Mouse (Mus musculus) skeletal muscle tissue, adult 2 months (tissue): ENCODE results near the gene Akt2.
"Not testable (repeated sequence)": the region's sequence is repeated elsewhere in the genome, so short reads cannot be mapped to it uniquely, and the experiment has no call there.

Experiments
- DNase-seq: peaks from one replicate; pipeline ENCODE4 v3.0.0-alpha.2; 2012; ENCODE audit warnings: low read depth, low spot score

Gene Akt2

GRCm38 (mm10) chr7:27613751-27614499 is 22.6 kb downstream of the Akt2 start:
- DNase-seq, result no peak

- no peak for DNase-seq
Observed at GRCm38 (mm10) chr7:27621028-27621427, 29.7 kb downstream of the Akt2 start.

- no peak for DNase-seq
Observed at GRCm38 (mm10) chr7:27622234-27622633, 30.9 kb downstream of the Akt2 start.

GRCm38 (mm10) chr7:27624967-27625366 is 33.6 kb downstream of the Akt2 start:
- no peak for DNase-seq

- no peak for DNase-seq
Observed at GRCm38 (mm10) chr7:27627707-27628106, 36.4 kb downstream of the Akt2 start.

- no peak for DNase-seq
Observed at GRCm38 (mm10) chr7:27628190-27628589, 36.8 kb downstream of the Akt2 start.

GRCm38 (mm10) chr7:27628816-27629215 is 37.5 kb downstream of the Akt2 start:
- not testable (repeated sequence) for DNase-seq

GRCm38 (mm10) chr7:27631439-27631838 is 40.1 kb downstream of the Akt2 start:
- DNase-seq, result no peak

- DNase-seq, result no peak
Observed at GRCm38 (mm10) chr7:27633166-27633565, 41.8 kb downstream of the Akt2 start.

- DNase-seq, result no peak
Observed at GRCm38 (mm10) chr7:27634691-27635090, 43.3 kb downstream of the Akt2 start.

GRCm38 (mm10) chr7:27635094-27635493 is 43.7 kb downstream of the Akt2 start:
- DNase-seq, result not testable (repeated sequence)

GRCm38 (mm10) chr7:27644471-27644870 is 53.1 kb downstream of the Akt2 start:
- DNase-seq, result no peak

GRCm38 (mm10) chr7:27646516-27646915 is 55.2 kb downstream of the Akt2 start:
- no peak for DNase-seq

GRCm38 (mm10) chr7:27647281-27648002 is 56.1 kb downstream of the Akt2 start:
- DNase-seq, result no peak

- no peak for DNase-seq
Observed at GRCm38 (mm10) chr7:27649723-27650122, 58.4 kb downstream of the Akt2 start.

- DNase-seq, result peak; percentile 71
Observed at GRCm38 (mm10) chr7:27650949-27651348, 59.6 kb downstream of the Akt2 start.

GRCm38 (mm10) chr7:27653681-27654437 is 62.5 kb downstream of the Akt2 start, which contains the start of gene Ttc9b:
Gene Ttc9b, plus strand, starts transcription at chr7:27653915.
- DNase-seq, result no peak

GRCm38 (mm10) chr7:27654607-27655276 is 63.4 kb downstream of the Akt2 start:
- peak; percentile 36 for DNase-seq

GRCm38 (mm10) chr7:27655545-27655944 is 64.2 kb downstream of the Akt2 start:
- no peak for DNase-seq

GRCm38 (mm10) chr7:27656600-27656999 is 65.2 kb downstream of the Akt2 start:
- DNase-seq, result no peak

- no peak for DNase-seq
Observed at GRCm38 (mm10) chr7:27657824-27658395, 66.6 kb downstream of the Akt2 start.
